Mouse (Mus musculus) ovary, postnatal 36 days (tissue): Measurements from ENCODE around the gene Fam114a1.

Source experiments
- DNase-seq: peaks from one replicate; pipeline ENCODE4 v3.0.0; 2022; ENCODE audit warnings: low spot score, mixed read lengths

Fam114a1 gene

DNA sequence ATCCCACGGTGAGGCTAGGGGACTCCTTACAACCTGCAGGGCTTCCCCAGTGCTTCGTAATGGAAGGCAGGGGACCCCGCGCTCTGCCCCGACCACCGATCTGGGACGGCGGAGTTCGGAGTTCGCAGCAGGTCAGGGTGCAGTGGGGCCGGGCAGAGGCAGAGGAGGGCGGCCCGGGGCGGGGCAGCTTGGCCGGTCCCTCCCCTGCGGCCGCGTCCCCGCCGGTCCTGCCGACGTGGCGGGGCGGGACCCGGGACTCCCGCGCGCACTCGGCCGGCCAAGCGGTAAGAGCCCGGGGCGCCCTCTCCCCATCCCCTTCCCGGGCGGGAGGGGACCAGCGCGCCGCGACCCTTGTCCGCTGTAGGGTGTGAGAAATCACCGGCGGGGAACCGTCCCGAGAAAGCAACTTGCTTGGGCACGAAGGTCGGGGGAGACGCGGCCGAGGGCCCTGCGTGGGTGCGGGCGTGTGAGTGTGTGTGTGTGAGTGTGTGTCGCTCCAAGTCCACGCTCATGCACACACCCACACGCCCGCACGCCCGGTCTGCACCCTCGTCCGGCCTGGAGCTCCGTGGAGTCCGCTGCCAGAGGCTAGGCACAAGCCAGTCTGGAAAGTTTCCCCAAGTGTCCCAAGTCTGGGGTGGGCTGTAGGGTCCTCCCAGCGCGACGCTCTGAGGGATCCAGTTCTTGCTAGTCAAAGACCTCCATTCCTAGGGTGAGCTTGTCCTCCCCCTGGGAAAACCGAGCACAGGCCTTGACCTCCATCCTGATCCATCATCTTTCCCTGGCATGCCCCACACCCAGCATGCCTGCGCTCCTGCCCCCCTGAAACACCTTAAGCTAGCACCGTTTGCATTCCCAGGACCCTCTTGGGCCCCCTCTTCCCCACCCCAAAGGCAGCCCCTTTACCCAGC, at the start of gene Fam114a1:
Gene Fam114a1 (plus strand): TSS at position 211 of the 911 bp plus-strand sequence.
- peak; percentile 87 for DNase-seq

GRCm38 (mm10) chr5:64922891-64923381, 46.9 kb upstream of the Fam114a1 start:
- DNase-seq = no peak

GRCm38 (mm10) chr5:64932215-64932614, 37.7 kb upstream of the Fam114a1 start:
- no peak for DNase-seq

DNA sequence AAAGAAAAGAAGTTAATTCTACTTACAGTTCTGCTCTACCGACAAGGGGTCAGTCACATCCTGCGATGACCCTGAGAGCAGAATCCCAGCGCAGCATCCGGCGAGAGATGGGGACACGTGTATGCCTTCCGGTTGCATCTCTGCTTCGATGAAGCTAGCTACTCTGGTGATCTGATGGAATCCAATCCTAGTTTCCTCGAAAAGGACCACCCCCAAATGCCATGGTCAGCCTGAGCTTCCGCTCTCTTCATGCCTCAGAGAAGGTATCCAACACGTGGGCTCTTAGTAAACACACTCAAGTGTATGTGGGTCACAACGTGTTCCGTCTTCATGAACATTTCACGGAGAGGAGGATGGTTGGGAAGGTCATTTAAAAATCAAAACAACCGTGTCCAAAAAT, 37.1 kb upstream of the Fam114a1 start:
- no peak for DNase-seq

DNA sequence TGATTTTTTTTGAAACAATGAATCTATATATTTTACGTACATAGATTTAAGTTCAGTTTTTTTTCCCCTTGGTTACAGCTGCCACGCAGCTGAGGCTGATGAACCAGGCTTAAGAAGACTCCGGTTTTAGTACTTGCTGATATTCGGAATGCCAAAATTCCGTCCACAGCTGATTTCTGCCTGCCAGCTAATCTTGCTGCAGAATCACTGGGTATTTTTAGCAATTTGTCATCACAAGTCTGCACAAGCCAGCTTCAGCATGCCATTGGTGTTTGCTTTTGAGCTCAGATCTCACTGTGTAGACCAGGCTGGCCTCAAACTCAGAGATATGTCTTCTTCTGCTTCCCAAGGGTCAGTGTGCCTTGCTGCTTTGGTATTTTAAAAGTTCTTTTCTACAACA, 18.4 kb upstream of the Fam114a1 start:
- DNase-seq = no peak

DNA sequence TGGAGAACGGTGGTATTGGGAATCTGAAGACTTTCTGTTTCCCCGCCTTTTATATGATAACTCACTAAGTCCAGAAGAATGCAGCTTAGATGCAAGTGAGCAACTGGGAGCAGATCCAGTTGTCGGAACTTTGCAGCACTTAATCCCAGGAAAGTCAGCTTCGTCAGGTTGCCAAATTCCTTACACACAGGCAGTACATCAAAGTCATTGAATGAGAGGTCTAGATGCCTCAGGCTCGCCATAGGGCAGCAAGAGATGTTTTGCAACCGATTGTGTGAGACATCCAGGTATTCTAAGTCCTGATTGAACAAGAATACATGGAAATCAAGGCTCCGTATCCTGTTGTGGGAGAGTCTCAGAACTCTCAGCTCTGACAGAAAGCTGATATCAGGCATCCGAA, 14.9 kb upstream of the Fam114a1 start:
- DNase-seq = no peak

DNA sequence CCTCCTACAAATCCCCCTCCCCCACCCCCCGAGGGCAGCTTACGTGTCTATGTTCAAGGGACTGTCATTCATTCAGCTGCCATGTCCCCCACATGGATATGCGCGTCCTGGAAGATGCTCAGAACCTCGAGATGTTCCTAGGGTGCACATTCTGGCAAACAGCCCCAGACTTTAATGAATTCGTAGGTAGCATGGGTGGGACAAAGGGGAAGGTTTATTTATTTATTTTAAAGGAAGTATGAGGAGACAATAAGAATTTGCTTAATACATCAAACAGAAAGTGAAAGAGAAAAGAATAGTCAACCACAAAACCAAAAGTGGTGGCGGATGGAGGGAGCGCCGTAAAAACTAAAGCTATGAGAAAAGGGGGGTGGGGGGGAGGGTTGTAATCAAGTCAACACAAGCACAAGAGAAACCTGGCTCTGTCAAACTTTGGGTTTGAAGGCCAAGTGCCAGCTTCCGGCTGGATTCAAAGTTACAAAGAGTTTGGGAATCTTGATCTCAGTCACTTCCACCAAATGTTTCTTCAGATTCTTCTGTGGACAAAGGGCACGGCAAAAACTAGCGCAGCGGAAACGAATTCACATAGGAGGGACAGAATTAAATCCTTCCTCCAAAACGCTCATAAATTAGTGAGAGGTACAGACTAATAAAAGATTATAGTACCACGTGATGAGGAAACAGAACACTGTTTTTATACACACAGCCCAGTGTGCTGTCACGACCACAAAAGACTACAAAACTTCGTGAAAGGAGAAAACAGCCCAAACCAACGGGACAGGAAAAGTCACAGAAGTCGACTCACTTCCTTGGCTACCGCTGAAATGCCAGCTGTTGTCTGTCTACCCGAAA, 10.7 kb upstream of the Fam114a1 start:
- DNase-seq = no peak

DNA sequence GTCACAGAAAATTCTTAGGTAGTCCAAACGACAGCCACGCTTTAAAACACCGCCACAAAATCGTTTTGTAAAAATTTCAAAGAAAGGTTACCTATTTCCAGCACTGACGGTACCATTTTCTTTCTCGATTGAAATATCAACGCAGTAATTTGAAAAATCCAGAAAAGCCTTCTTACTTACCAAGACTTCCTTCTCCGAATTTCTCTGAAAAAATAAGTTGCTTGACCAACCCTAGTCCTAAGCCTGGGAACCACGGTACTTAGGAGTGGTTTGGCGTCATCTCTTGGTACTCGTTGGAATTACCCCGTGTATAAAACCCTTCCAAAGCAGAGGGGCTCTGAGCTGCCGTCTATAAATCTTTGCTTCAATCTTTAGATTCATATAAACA, 10.0 kb upstream of the Fam114a1 start, which contains the start of gene Tlr6:
Gene Tlr6 (minus strand): TSS at position 255 of the 388 bp plus-strand sequence.
- DNase-seq = peak; percentile 23

- no peak for DNase-seq
These were observed 8.9 kb upstream of the Fam114a1 start for GRCm38 (mm10) chr5:64960857-64961391.

GRCm38 (mm10) chr5:64963271-64963670, 6.6 kb upstream of the Fam114a1 start:
- DNase-seq = no peak

DNA sequence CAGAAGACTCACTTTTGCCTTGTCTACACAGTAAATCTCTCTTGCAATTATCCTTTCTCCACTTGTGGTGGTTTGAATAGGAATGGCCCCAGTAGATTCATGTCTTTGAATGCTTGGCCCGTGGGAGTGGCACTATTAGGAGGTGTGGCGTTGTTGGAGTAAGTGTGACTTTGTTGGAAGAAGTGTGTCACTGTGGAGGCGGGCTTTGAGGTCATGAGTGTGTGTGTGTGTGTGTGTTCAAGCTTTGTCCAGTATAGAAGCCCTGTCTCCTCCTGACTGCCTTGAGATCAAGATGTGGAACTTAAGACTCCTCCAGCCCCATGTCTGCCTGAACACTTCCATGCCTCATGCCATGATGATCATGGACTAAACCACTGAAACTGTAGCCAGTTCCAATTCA, 6.1 kb upstream of the Fam114a1 start:
- DNase-seq = no peak

- peak; percentile 35 for DNase-seq
These were observed 660 bp upstream of the Fam114a1 start for GRCm38 (mm10) chr5:64968961-64969860.

GRCm38 (mm10) chr5:64975121-64975520, 5.2 kb downstream of the Fam114a1 start:
- no peak for DNase-seq

DNA sequence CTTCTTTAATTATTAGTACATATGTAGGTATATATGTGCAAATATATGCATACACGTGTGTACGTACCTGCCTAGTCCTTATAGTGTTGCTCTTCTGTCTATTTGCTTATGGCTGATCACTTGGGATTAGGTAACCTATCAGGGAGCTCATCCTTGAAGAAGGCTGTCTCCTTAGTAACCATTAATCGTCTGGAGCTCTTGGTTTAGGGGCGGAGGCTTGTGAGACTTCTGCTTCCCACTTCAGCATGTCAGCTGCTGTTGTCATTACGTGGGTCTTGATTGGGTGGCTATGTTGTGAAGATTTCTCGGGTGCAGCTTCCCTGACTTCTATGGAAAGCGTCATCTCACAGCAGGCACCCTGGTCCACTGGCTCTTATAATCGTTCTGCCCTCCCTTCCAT, 7.3 kb downstream of the Fam114a1 start:
- DNase-seq = no peak

DNA sequence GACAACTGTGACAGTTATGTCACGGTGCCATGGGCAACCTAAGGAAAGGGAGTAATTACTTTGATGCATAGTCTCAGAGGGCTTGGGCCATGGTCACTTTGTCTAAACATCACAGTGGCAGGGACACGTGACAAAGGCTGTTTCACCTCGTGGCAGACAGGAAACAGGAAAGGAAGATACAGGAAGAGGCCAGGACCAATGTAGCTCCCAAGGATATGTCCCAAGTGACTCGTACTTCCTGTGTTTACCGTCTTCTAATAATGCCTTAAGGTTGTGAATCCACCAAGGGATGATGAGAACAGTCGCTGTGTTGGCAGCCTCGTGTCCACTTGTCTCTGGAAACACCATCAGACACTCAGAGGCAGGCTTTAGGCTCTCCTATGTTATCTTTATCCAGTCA, 16.1 kb downstream of the Fam114a1 start:
- DNase-seq = no peak

DNA sequence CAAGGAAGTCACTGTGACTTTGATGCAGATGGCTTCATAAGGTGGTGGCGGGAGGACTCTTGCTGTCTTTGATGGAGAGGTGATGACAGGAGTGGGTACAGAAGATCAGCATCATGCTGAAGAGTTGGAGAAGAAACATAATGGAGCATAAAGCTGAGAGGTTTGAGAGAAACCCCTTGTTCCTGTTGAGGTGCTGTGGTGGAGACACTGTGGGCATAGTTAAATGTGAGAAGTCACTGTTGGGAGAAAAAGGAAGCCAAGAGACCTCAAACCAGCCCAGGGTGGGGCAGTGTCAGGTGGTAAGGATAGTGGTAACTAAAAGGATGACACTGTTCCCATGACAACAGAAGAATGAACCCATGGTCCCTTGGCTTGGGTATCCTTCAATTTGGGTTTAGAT, 20.1 kb downstream of the Fam114a1 start:
- DNase-seq = no peak

DNA sequence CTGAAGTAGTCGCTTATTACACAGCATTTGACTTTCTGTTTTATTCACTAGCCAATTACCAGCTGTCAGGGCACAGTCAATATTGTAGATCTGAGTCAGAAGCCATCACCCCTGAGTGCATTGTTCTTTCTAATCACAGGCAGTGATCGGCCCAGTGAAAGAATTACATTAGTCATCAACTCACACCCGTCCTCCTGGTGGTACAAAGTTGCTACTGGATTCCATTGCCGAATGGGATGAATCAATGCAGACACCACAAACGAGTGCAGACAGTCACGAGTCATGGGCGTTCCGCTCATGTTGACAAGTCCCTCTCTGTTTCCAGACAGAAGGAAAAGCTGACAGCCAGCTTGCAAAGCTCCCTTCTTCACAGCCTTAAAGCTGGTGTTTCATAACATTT, 22.7 kb downstream of the Fam114a1 start:
- no peak for DNase-seq

- DNase-seq = no peak
These were observed 25.5 kb downstream of the Fam114a1 start for GRCm38 (mm10) chr5:64995408-64995807.

GRCm38 (mm10) chr5:65002940-65003824, 33.3 kb downstream of the Fam114a1 start:
- no peak for DNase-seq

- no peak for DNase-seq
These were observed 34.2 kb downstream of the Fam114a1 start for GRCm38 (mm10) chr5:65003946-65004535.
